Mouse (Mus musculus): ENCODE data around the gene Nipsnap2. TPM values are rescaled to one million over a fixed set of nuclear protein-coding genes. Genes with fewer than 3 reads are reported as not detected.

Gene Nipsnap2
- polyA plus RNA-seq, 1 experiment from 2014 or later = 399 TPM

GRCm38 (mm10) chr5:129724268-129724667 is 595 bp upstream of the Nipsnap2 start:
- Histone ChIP-seq H3K9ac (peak overlapping the region; percentile 86), H3K4me3 (peak overlapping the region; percentile 68), H3K9me3 (replicated peaks) (no peaks in the 10 kb centered on the region), H3K27ac (peak overlapping the region; percentile 98), H3K36me3 (peaks cover 10% of the 10 kb centered on the region), H3K27me3 (no peaks in the 10 kb centered on the region), H3K4me2 (peak overlapping the region; percentile 60), H3K4me1 (replicated peaks) (peaks cover 28% of the 10 kb centered on the region)
- WGBS = 45% methylated on average over 4 of the region's 4 CpGs
- ATAC-seq (replicated peaks; ENCODE audit: insufficient number of reproducible peaks, insufficient read depth, low FRiP score, low read depth) = no peak

- Histone ChIP-seq H3K9me3 (replicated peaks) (no peaks in the 10 kb centered on the region), H3K27ac (peak overlapping the region; percentile 98), H3K4me2 (peak overlapping the region; percentile 60), H3K4me3 (peak overlapping the region; percentile 68), H3K36me3 (no peaks in the 10 kb centered on the region), H3K4me1 (replicated peaks) (peaks cover 43% of the 10 kb centered on the region), H3K9ac (peak overlapping the region; percentile 86), H3K27me3 (no peaks in the 10 kb centered on the region)
- ATAC-seq (replicated peaks; ENCODE audit: insufficient number of reproducible peaks, insufficient read depth, low FRiP score, low read depth) = no peak
- WGBS = 10% methylated on average over 7 of the region's 7 CpGs
These were observed 1.0 kb downstream of the Nipsnap2 start for GRCm38 (mm10) chr5:129725774-129726392.

- H3K4me2 ChIP-seq = peak overlapping the region; percentile 60
- no peaks in the 10 kb centered on the region for H3K9me3 ChIP-seq (replicated peaks)
- 0 out of 2 replicates have a peak overlapping the region, but pooled peaks have one; percentile 13 for H3K27ac ChIP-seq
- H3K36me3 ChIP-seq = no peaks in the 10 kb centered on the region
- peak overlapping the region; percentile 68 for H3K4me3 ChIP-seq
- WGBS = 79% methylated on average over 3 of the region's 3 CpGs
- no peaks in the 10 kb centered on the region for H3K27me3 ChIP-seq
- no peak overlapping the region for H3K9ac ChIP-seq
- H3K4me1 ChIP-seq (replicated peaks) = peaks cover 43% of the 10 kb centered on the region
- no peak for ATAC-seq (replicated peaks; ENCODE audit: insufficient number of reproducible peaks, insufficient read depth, low FRiP score, low read depth)
These were observed 1.9 kb downstream of the Nipsnap2 start for GRCm38 (mm10) chr5:129726784-129727183.

- peak overlapping the region; percentile 12; the same call in 1 of the 2 replicates for H3K4me3 ChIP-seq
- no peaks in the 10 kb centered on the region for H3K36me3 ChIP-seq
- H3K27ac ChIP-seq = peak overlapping the region; percentile 92
- peak overlapping the region; percentile 51 for H3K4me2 ChIP-seq
- H3K9ac ChIP-seq = peak overlapping the region; percentile 28; the same call in 1 of the 2 replicates
- 18% methylated on average over 11 of the region's 11 CpGs for WGBS
- H3K27me3 ChIP-seq = no peaks in the 10 kb centered on the region
- peak; percentile 25; the same call in 1 of the 2 replicates for ATAC-seq (replicated peaks; ENCODE audit: insufficient number of reproducible peaks, insufficient read depth, low FRiP score, low read depth)
- H3K4me1 ChIP-seq (replicated peaks) = peaks cover 41% of the 10 kb centered on the region
- H3K9me3 ChIP-seq (replicated peaks) = no peaks in the 10 kb centered on the region
These were observed 4.4 kb downstream of the Nipsnap2 start for GRCm38 (mm10) chr5:129729286-129729685.

- Histone ChIP-seq H3K4me2 (peak overlapping the region; percentile 51), H3K27ac (peak overlapping the region; percentile 92), H3K36me3 (no peaks in the 10 kb centered on the region)
These were observed 5.5 kb downstream of the Nipsnap2 start for GRCm38 (mm10) chr5:129730344-129730743.

GRCm38 (mm10) chr5:129731021-129731420 is 6.2 kb downstream of the Nipsnap2 start:
- WGBS = 32% methylated on average over 5 of the region's 5 CpGs
- no peaks in the 10 kb centered on the region for H3K9me3 ChIP-seq (replicated peaks)
- H3K27me3 ChIP-seq = no peaks in the 10 kb centered on the region
- ATAC-seq (replicated peaks; ENCODE audit: insufficient number of reproducible peaks, insufficient read depth, low FRiP score, low read depth) = peak; percentile 59
- H3K27ac ChIP-seq = peak overlapping the region; percentile 92
- peaks cover 44% of the 10 kb centered on the region for H3K4me1 ChIP-seq (replicated peaks)
- H3K36me3 ChIP-seq = no peaks in the 10 kb centered on the region
- no peak overlapping the region for H3K9ac ChIP-seq
- no peak overlapping the region for H3K4me3 ChIP-seq
- H3K4me2 ChIP-seq = peak overlapping the region; percentile 8

More at GRCm38 (mm10) chr5:129730344-129730743, 5.5 kb downstream of the Nipsnap2 start:
- WGBS = 25% methylated on average over 11 of the region's 11 CpGs
- Histone ChIP-seq H3K9me3 (replicated peaks) (no peaks in the 10 kb centered on the region), H3K9ac (peak overlapping the region; percentile 28; the same call in 1 of the 2 replicates), H3K27me3 (no peaks in the 10 kb centered on the region), H3K4me1 (replicated peaks) (peaks cover 44% of the 10 kb centered on the region), H3K4me3 (no peak overlapping the region)
- peak; percentile 65 for ATAC-seq (replicated peaks; ENCODE audit: insufficient number of reproducible peaks, insufficient read depth, low FRiP score, low read depth)

- Histone ChIP-seq H3K4me2 (no peak overlapping the region), H3K36me3 (peaks cover 56% of the 10 kb centered on the region), H3K9me3 (replicated peaks) (no peaks in the 10 kb centered on the region), H3K4me3 (no peak overlapping the region), H3K9ac (no peak overlapping the region), H3K4me1 (replicated peaks) (peaks cover 13% of the 10 kb centered on the region; the same call in 1 of the 2 replicates), H3K27ac (no peak overlapping the region), H3K27me3 (no peaks in the 10 kb centered on the region)
- ATAC-seq (replicated peaks; ENCODE audit: insufficient number of reproducible peaks, insufficient read depth, low FRiP score, low read depth) = no peak
- 94% methylated on average over 1 of the region's 1 CpGs for whole genome bisulfite sequencing
These were observed 16.1 kb downstream of the Nipsnap2 start for GRCm38 (mm10) chr5:129740976-129741375.

GRCm38 (mm10) chr5:129742903-129743488 is 18.1 kb downstream of the Nipsnap2 start:
- ATAC-seq (replicated peaks; ENCODE audit: insufficient number of reproducible peaks, insufficient read depth, low FRiP score, low read depth) = no peak
- H3K36me3 ChIP-seq = peaks cover 70% of the 10 kb centered on the region

GRCm38 (mm10) chr5:129744050-129744449 is 19.2 kb downstream of the Nipsnap2 start:
- Histone ChIP-seq H3K36me3 (peaks cover 78% of the 10 kb centered on the region), H3K9me3 (replicated peaks) (no peaks in the 10 kb centered on the region), H3K4me2 (no peak overlapping the region), H3K27ac (peak overlapping the region; percentile 50), H3K9ac (no peak overlapping the region), H3K27me3 (no peaks in the 10 kb centered on the region), H3K4me1 (replicated peaks) (peaks cover 13% of the 10 kb centered on the region; the same call in 1 of the 2 replicates), H3K4me3 (no peak overlapping the region)
- no peak for ATAC-seq (replicated peaks; ENCODE audit: insufficient number of reproducible peaks, insufficient read depth, low FRiP score, low read depth)
- 22% methylated on average over 6 of the region's 6 CpGs for WGBS

More at GRCm38 (mm10) chr5:129742903-129743488, 18.1 kb downstream of the Nipsnap2 start:
- Histone ChIP-seq H3K4me1 (replicated peaks) (peaks cover 13% of the 10 kb centered on the region; the same call in 1 of the 2 replicates), H3K4me2 (no peak overlapping the region), H3K4me3 (no peak overlapping the region), H3K27ac (peak overlapping the region; percentile 50; the same call in 1 of the 2 replicates), H3K27me3 (no peaks in the 10 kb centered on the region), H3K9me3 (replicated peaks) (no peaks in the 10 kb centered on the region), H3K9ac (no peak overlapping the region)
- WGBS = 44% methylated on average over 7 of the region's 7 CpGs

GRCm38 (mm10) chr5:129756886-129757285 is 32.0 kb downstream of the Nipsnap2 start:
- no peak overlapping the region for H3K9ac ChIP-seq
- no peak overlapping the region for H3K4me2 ChIP-seq
- 89% methylated on average over 20 of the region's 20 CpGs for WGBS
- no peak overlapping the region for H3K4me3 ChIP-seq
- no peaks in the 10 kb centered on the region for H3K9me3 ChIP-seq (replicated peaks)
- no peaks in the 10 kb centered on the region for H3K4me1 ChIP-seq (replicated peaks)
- no peaks in the 10 kb centered on the region for H3K27me3 ChIP-seq
- ATAC-seq (replicated peaks; ENCODE audit: insufficient number of reproducible peaks, insufficient read depth, low FRiP score, low read depth) = no peak
- peaks cover 48% of the 10 kb centered on the region for H3K36me3 ChIP-seq
- H3K27ac ChIP-seq = no peak overlapping the region

GRCm38 (mm10) chr5:129759929-129760480 is 35.1 kb downstream of the Nipsnap2 start:
- Histone ChIP-seq H3K9ac (no peak overlapping the region), H3K9me3 (replicated peaks) (no peaks in the 10 kb centered on the region), H3K27me3 (no peaks in the 10 kb centered on the region), H3K4me3 (no peak overlapping the region), H3K4me2 (no peak overlapping the region), H3K4me1 (replicated peaks) (no peaks in the 10 kb centered on the region), H3K36me3 (peaks cover 25% of the 10 kb centered on the region), H3K27ac (no peak overlapping the region)
- no peak for ATAC-seq (replicated peaks; ENCODE audit: insufficient number of reproducible peaks, insufficient read depth, low FRiP score, low read depth)
- WGBS = 76% methylated on average over 13 of the region's 13 CpGs

All from heart, embryonic 15.5 days (tissue).